Mouse (Mus musculus) heart, embryonic 11.5 days (tissue): Measurements from ENCODE around the gene Fam19a5. TPM values are rescaled to one million over a fixed set of nuclear protein-coding genes. Genes with fewer than 3 reads are reported as not detected.

ENCODE experiments used
- ATAC-seq: fragments of 200-750 bp; cut with Nextera tagmentation; replicated peaks from 2 replicates; pipeline ENCODE4 v1.8.0; 2017; ENCODE audit warnings: moderate library complexity; ENCODE audit not compliant: insufficient number of reproducible peaks, low FRiP score, low TSS enrichment
- H3K27ac ChIP-seq: fragments of 300-500 bp; sonication (generic); 2 replicates; pipeline ENCODE4 v1.5.1; 2014; ENCODE audit warnings: mild to moderate bottlenecking, low read depth, low read length
- H3K27me3 ChIP-seq: fragments of 300-500 bp; sonication (generic); 2 replicates; pipeline ENCODE4 v1.6.1; 2014; ENCODE audit warnings: mild to moderate bottlenecking, low read length, mixed read lengths; ENCODE audit not compliant: control insufficient read depth, insufficient read depth
- H3K36me3 ChIP-seq: fragments of 300-500 bp; sonication (generic); 2 replicates; pipeline ENCODE4 v1.6.1; 2014; ENCODE audit warnings: mild to moderate bottlenecking, low read length, moderate library complexity, mixed read lengths; ENCODE audit not compliant: control insufficient read depth, insufficient read depth
- H3K4me1 ChIP-seq: fragments of 300-500 bp; sonication (generic); 2 replicates; pipeline ENCODE4 v1.6.1; 2014; ENCODE audit warnings: low read length; ENCODE audit not compliant: control insufficient read depth, insufficient read depth
- H3K4me2 ChIP-seq: fragments of 300-500 bp; sonication (generic); 2 replicates; pipeline ENCODE4 v1.6.1; 2014; ENCODE audit warnings: mild to moderate bottlenecking, moderate library complexity
- H3K4me3 ChIP-seq: fragments of 300-500 bp; sonication (generic); 2 replicates; pipeline ENCODE4 v1.5.1; 2014; ENCODE audit warnings: low read depth, low read length
- H3K9ac ChIP-seq: fragments of 300-500 bp; sonication (generic); 2 replicates; pipeline ENCODE4 v1.6.1; 2014; ENCODE audit warnings: mild to moderate bottlenecking, low read depth, low read length, moderate library complexity
- H3K9me3 ChIP-seq: fragments of 300-500 bp; sonication (generic); replicated peaks from 2 replicates; pipeline ENCODE4 v1.6.1; 2016; ENCODE audit warnings: low read length; ENCODE audit not compliant: control insufficient read depth
- WGBS: fragments of 180-500 bp; shearing (Covaris S2); extraction: QIAGEN DNeasy Blood & Tissue Kit; methylation state at CpG from one replicate; pipeline ENCODE4 v1.1.7; 2014; ENCODE audit not compliant: insufficient replicate concordance; 5-methylcytosine and 5-hydroxymethylcytosine counted together
- polyA plus RNA-seq: library from polyadenylated mRNA; unstranded; fragments of >200 nt; fragmentation: Nextera tagmentation; extraction: Ambion mirVana; gene quantifications from 2 replicates; pipeline ENCODE4 v1.2.1, GENCODE M21; 2014

Fam19a5 gene
- polyA plus RNA-seq, 1 experiment from 2014 or later: 1.7 TPM

- 78% methylated on average over 11 of the region's 11 CpGs for WGBS
- Histone ChIP-seq H3K9me3 (no peaks in the 10 kb centered on the region), H3K27me3 (no peaks in the 10 kb centered on the region), H3K27ac (no peak overlapping the region), H3K4me2 (no peak overlapping the region), H3K4me1 (no peaks in the 10 kb centered on the region), H3K9ac (no peak overlapping the region), H3K4me3 (no peak overlapping the region), H3K36me3 (no peaks in the 10 kb centered on the region)
- ATAC-seq: no peak
These were observed 22.2 kb downstream of the Fam19a5 start for GRCm38 (mm10) chr15:87566040-87566929.

- Histone ChIP-seq H3K4me3 (no peak overlapping the region), H3K4me1 (no peaks in the 10 kb centered on the region), H3K4me2 (no peak overlapping the region), H3K27me3 (no peaks in the 10 kb centered on the region), H3K27ac (no peak overlapping the region), H3K9me3 (no peaks in the 10 kb centered on the region), H3K36me3 (no peaks in the 10 kb centered on the region), H3K9ac (no peak overlapping the region)
- no peak for ATAC-seq
- 65% methylated on average over 11 of the region's 11 CpGs for WGBS
These were observed 26.1 kb downstream of the Fam19a5 start for GRCm38 (mm10) chr15:87570182-87570581.

- ATAC-seq: no peak
- Histone ChIP-seq H3K4me2 (no peak overlapping the region), H3K4me3 (no peak overlapping the region), H3K27ac (no peak overlapping the region), H3K9me3 (no peaks in the 10 kb centered on the region), H3K9ac (no peak overlapping the region), H3K4me1 (no peaks in the 10 kb centered on the region), H3K27me3 (no peaks in the 10 kb centered on the region), H3K36me3 (no peaks in the 10 kb centered on the region)
- WGBS: 78% methylated on average over 5 of the region's 5 CpGs
These were observed 35.8 kb downstream of the Fam19a5 start for GRCm38 (mm10) chr15:87579861-87580260.

GRCm38 (mm10) chr15:87583921-87584621, 40.0 kb downstream of the Fam19a5 start:
- 79% methylated on average over 26 of the region's 26 CpGs for WGBS
- no peak overlapping the region for H3K4me2 ChIP-seq

GRCm38 (mm10) chr15:87590975-87591374, 46.9 kb downstream of the Fam19a5 start:
- no peak overlapping the region for H3K27ac ChIP-seq
- no peaks in the 10 kb centered on the region for H3K4me1 ChIP-seq
- H3K27me3 ChIP-seq: no peaks in the 10 kb centered on the region
- no peaks in the 10 kb centered on the region for H3K9me3 ChIP-seq
- no peaks in the 10 kb centered on the region for H3K36me3 ChIP-seq
- H3K9ac ChIP-seq: no peak overlapping the region
- no peak overlapping the region for H3K4me2 ChIP-seq
- H3K4me3 ChIP-seq: no peak overlapping the region
- ATAC-seq: no peak
- WGBS: 86% methylated on average over 10 of the region's 10 CpGs

More at GRCm38 (mm10) chr15:87583921-87584621, 40.0 kb downstream of the Fam19a5 start:
- H3K9me3 ChIP-seq: no peaks in the 10 kb centered on the region
- H3K4me1 ChIP-seq: no peaks in the 10 kb centered on the region
- H3K36me3 ChIP-seq: no peaks in the 10 kb centered on the region
- H3K27me3 ChIP-seq: no peaks in the 10 kb centered on the region
- no peak for ATAC-seq
- H3K9ac ChIP-seq: no peak overlapping the region
- no peak overlapping the region for H3K27ac ChIP-seq
- no peak overlapping the region for H3K4me3 ChIP-seq

GRCm38 (mm10) chr15:87596731-87597130, 52.6 kb downstream of the Fam19a5 start:
- Histone ChIP-seq H3K4me2 (no peak overlapping the region), H3K36me3 (no peaks in the 10 kb centered on the region), H3K27ac (no peak overlapping the region), H3K9ac (no peak overlapping the region), H3K27me3 (no peaks in the 10 kb centered on the region), H3K4me3 (no peak overlapping the region), H3K9me3 (no peaks in the 10 kb centered on the region), H3K4me1 (no peaks in the 10 kb centered on the region)
- 82% methylated on average over 8 of the region's 8 CpGs for WGBS
- ATAC-seq: no peak

- no peak overlapping the region for H3K4me3 ChIP-seq
- H3K4me1 ChIP-seq: no peaks in the 10 kb centered on the region
- H3K36me3 ChIP-seq: no peaks in the 10 kb centered on the region
- no peak for ATAC-seq
- H3K9me3 ChIP-seq: no peaks in the 10 kb centered on the region
- 74% methylated on average over 4 of the region's 4 CpGs for WGBS
- H3K4me2 ChIP-seq: no peak overlapping the region
- H3K27me3 ChIP-seq: no peaks in the 10 kb centered on the region
- no peak overlapping the region for H3K9ac ChIP-seq
- H3K27ac ChIP-seq: no peak overlapping the region
These were observed 53.0 kb downstream of the Fam19a5 start for GRCm38 (mm10) chr15:87597149-87597548.

- Histone ChIP-seq H3K4me2 (no peak overlapping the region), H3K4me3 (no peak overlapping the region), H3K27ac (no peak overlapping the region), H3K36me3 (no peaks in the 10 kb centered on the region), H3K9ac (no peak overlapping the region), H3K9me3 (no peaks in the 10 kb centered on the region), H3K27me3 (no peaks in the 10 kb centered on the region), H3K4me1 (no peaks in the 10 kb centered on the region)
- no peak for ATAC-seq
- 88% methylated on average over 4 of the region's 4 CpGs for WGBS
These were observed 53.7 kb downstream of the Fam19a5 start for GRCm38 (mm10) chr15:87597766-87598165.
